Mouse (Mus musculus): ENCODE measurements around the gene Zfp872.

DNA sequence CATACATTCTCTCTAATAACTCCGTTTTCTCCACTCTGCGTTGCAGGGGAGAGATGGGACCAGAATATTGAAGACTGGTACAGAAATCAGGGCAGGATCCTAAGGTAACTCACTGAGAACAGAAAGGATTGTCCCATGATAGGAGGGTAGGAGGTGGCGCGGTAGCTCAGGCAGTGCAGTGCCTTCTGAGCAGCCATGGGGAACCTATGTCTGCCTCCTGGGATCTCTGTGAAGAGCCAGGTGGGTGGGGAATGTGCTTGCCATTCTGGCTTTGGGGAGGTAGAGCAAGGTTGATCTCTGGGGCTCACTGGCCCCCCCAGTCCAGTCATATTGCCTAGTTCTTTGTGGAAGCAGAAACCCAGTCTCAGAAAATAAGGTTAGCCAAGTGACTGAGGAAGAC is 20.1 kb upstream of the Zfp872 start:
- TF ChIP-seq EP300 (IDR thresholded peaks at IDR 0.05; ENCODE audit: low read depth in 1 of 2, low read length in 2 of 2) (no peak), MAFK (IDR thresholded peaks at IDR 0.05; ENCODE audit: borderline replicate concordance, low read depth, low read length) (no peak)
